Mouse (Mus musculus) G1E (cell line): Measurements from ENCODE around the gene Adgre4.

Experiments
- CTCF ChIP-seq: IDR thresholded peaks from 2 replicates; pipeline ENCODE4 v1.5.1; 2012; ENCODE audit warnings: low read depth, low read length, inconsistent platforms, mixed read lengths
- GATA1 ChIP-seq: IDR thresholded peaks from 2 replicates; pipeline ENCODE4 v1.6.1; 2012; ENCODE audit warnings: borderline replicate concordance, low read length, inconsistent platforms, mixed read lengths
- TAL1 ChIP-seq: conservative IDR thresholded peaks from 2 replicates; pipeline ENCODE4 v1.6.1; 2012; ENCODE audit warnings: low read depth, low read length, inconsistent platforms, mixed read lengths

- TF ChIP-seq CTCF (no peak), GATA1 (no peak), TAL1 (no peak)
These were observed 28.5 kb upstream of the Adgre4 start for GRCm38 (mm10) chr17:55721270-55721669.
